Mouse (Mus musculus) hindbrain, embryonic 11.5 days (tissue): ENCODE measurements at regions not wholly inside any gene's neighbourhood (a gene's known extent, or its start where the extent isn't known, plus 50 kb on each side); places are given as distances from the start of the nearest gene placed in this dataset.

Source experiments
- ATAC-seq: fragments of 200-750 bp; cut with Nextera tagmentation; 2 replicates; pipeline ENCODE4 v1.8.0; 2017; ENCODE audit warnings: mild to moderate bottlenecking, moderate TSS enrichment, moderate library complexity; ENCODE audit not compliant: low FRiP score
- DNase-seq: peaks from one replicate; pipeline ENCODE4 v3.0.0-alpha.2; 2015; ENCODE audit warnings: low spot score
- H3K27ac ChIP-seq: fragments of 300-500 bp; sonication (generic); 2 replicates; pipeline ENCODE4 v1.5.1; 2014; ENCODE audit warnings: mild to moderate bottlenecking, low read depth, low read length
- H3K27me3 ChIP-seq: fragments of 300-500 bp; sonication (generic); 2 replicates; pipeline ENCODE4 v1.6.1; 2014; ENCODE audit warnings: mild to moderate bottlenecking, low read length, moderate library complexity, mixed read lengths; ENCODE audit not compliant: control insufficient read depth, insufficient read depth
- H3K36me3 ChIP-seq: fragments of 300-500 bp; sonication (generic); 2 replicates; pipeline ENCODE4 v1.6.1; 2014; ENCODE audit warnings: mild to moderate bottlenecking, low read length, moderate library complexity, mixed read lengths; ENCODE audit not compliant: control insufficient read depth, insufficient read depth
- H3K4me1 ChIP-seq: fragments of 300-500 bp; sonication (generic); replicated peaks from 2 replicates; pipeline ENCODE4 v1.6.1; 2014; ENCODE audit warnings: low read length, mixed read lengths; ENCODE audit not compliant: control insufficient read depth, insufficient read depth
- H3K4me2 ChIP-seq: fragments of 300-500 bp; sonication (generic); replicated peaks from 2 replicates; pipeline ENCODE4 v1.6.1; 2014; ENCODE audit warnings: mild to moderate bottlenecking, low read depth, low read length
- H3K4me3 ChIP-seq: fragments of 300-500 bp; sonication (generic); 2 replicates; pipeline ENCODE4 v1.5.1; 2014; ENCODE audit warnings: low read depth, low read length
- H3K9ac ChIP-seq: fragments of 300-500 bp; sonication (generic); 2 replicates; pipeline ENCODE4 v1.6.1; 2014; ENCODE audit warnings: low read depth, low read length
- H3K9me3 ChIP-seq: fragments of 300-500 bp; sonication (generic); 2 replicates; pipeline ENCODE4 v1.6.1; 2016; ENCODE audit warnings: low read length; ENCODE audit not compliant: control insufficient read depth
- WGBS: fragments of 180-500 bp; shearing (Covaris S2); extraction: QIAGEN DNeasy Blood & Tissue Kit; methylation state at CpG from one replicate; pipeline ENCODE4 v1.1.7; 2014; 5-methylcytosine and 5-hydroxymethylcytosine counted together

DNA sequence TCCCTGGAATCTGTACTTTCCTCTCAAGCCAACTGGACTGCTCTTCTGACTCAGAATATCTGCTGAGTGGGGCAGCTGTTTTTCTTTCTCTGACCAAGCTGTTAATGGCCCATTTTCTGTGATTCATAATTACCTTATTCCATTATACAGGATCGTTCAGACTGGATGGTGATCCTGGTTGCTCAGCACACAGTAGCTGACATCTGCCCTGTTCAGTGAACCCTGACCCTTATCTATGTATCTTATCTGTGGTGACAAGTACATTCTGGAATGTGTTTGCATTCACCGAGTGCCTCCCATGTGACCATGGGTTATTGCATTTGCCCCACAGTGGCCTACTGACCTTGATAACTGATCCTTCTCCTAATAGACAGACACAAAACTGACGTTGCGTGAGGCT, 148.2 kb downstream of the 4930564D02Rik start:
- WGBS, result 54% methylated on average over 4 of the region's 4 CpGs
- Histone ChIP-seq H3K36me3 (no peaks in the 10 kb centered on the region), H3K9ac (no peak overlapping the region), H3K4me2 (no peak overlapping the region), H3K4me1 (no peaks in the 10 kb centered on the region), H3K27me3 (no peaks in the 10 kb centered on the region), H3K4me3 (no peak overlapping the region), H3K9me3 (no peaks in the 10 kb centered on the region), H3K27ac (no peak overlapping the region)
- DNase-seq, result no peak
- ATAC-seq, result no peak

DNA sequence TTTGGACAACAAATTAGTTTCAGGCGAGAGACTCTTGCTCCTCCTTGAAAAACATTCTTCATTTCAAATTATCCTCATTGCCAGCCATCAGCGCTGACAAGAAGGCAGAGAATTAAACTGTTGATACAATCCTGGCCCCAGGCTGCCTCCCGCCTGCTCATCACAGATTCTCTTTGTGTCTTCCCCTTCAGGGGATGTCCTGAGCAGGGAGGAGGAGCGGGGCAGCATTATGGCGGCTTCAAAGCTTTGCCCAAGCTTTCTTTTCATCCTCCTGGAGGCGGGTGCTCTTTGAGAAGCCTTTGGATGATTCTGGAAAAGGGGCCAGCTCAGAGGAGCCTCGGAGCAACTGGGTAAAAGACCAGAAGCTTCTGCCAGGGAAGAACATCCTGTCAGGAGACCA, 149.1 kb downstream of the 4930564D02Rik start:
- H3K9ac ChIP-seq, result no peak overlapping the region
- no peak for ATAC-seq

DNA sequence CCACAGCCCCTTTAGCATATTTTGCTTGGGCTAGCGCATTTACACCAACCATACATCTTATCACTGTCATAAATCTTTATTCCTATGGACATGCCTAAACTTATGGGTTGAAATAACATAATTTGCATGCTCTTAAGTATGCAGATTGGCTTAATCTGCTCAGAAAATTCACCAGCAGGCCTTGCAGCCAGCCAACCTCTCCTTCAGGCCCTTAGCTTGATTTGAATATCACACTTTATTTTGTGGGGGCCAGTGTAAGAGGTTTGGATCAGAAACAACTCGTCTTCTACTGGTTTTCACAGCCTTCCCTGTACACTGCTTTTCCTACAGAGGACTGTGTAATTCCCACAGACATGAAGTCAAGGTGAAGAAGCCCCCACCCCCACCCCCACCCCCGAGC, 153.0 kb downstream of the 4930564D02Rik start:
- DNase-seq (no peak), ATAC-seq (no peak)
- Histone ChIP-seq H3K36me3 (no peaks in the 10 kb centered on the region), H3K27me3 (no peaks in the 10 kb centered on the region), H3K4me3 (no peak overlapping the region), H3K4me1 (no peaks in the 10 kb centered on the region; the same call in 1 of the 2 replicates), H3K9me3 (no peaks in the 10 kb centered on the region), H3K27ac (no peak overlapping the region), H3K9ac (no peak overlapping the region), H3K4me2 (no peak overlapping the region)
- 65% methylated on average over 3 of the region's 3 CpGs for WGBS

More for the DNA sequence above, 149.1 kb downstream of the 4930564D02Rik start:
- Histone ChIP-seq H3K4me3 (no peak overlapping the region), H3K36me3 (no peaks in the 10 kb centered on the region), H3K4me2 (no peak overlapping the region), H3K9me3 (no peaks in the 10 kb centered on the region), H3K4me1 (no peaks in the 10 kb centered on the region), H3K27me3 (no peaks in the 10 kb centered on the region), H3K27ac (no peak overlapping the region)
- peak; percentile 13 for DNase-seq
- 39% methylated on average over 7 of the region's 7 CpGs for WGBS

DNA sequence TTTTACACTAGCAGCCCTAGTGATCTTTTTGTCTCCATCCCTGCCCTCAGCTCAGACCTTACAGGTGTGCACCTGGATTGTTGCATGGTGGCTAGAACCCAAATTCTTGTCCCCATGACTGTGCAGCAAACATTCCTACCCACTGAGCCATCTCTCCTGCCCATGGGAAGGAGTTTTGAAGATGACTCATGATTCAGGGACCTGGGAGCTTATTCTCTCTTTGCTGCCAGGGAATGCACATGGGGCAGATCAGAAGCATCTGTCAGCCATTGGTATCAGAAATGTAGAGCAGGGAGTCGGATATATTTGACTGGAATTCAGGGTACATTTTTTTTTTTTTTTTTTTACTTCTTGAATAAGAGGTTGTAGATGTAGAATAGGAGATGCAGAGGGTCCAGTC, 154.0 kb downstream of the 4930564D02Rik start:
- Histone ChIP-seq H3K27me3 (no peaks in the 10 kb centered on the region), H3K9me3 (no peaks in the 10 kb centered on the region), H3K9ac (no peak overlapping the region), H3K27ac (no peak overlapping the region), H3K4me1 (no peaks in the 10 kb centered on the region; the same call in 1 of the 2 replicates), H3K36me3 (no peaks in the 10 kb centered on the region), H3K4me3 (no peak overlapping the region), H3K4me2 (no peak overlapping the region)
- WGBS, result 80% methylated on average over 1 of the region's 1 CpGs
- ATAC-seq (no peak), DNase-seq (no peak)

DNA sequence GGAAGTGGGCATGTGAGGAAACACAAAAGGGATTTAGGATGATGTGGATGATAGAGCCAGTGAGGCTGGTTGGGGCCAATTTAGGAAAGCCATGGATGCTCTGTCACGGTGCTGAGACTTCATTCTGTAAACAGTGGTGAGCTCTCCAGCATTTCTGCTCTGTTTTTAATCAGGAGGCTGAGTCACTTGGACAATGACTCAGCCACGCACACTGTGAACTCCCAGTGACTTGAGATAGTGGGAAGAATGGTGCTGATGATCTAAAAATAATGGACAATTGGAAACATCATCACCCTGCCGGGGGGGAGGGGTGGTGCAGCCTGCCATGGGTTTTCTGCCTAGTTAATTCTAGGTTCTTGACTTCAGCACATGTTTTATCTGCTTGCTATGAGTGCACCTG, 156.3 kb downstream of the 4930564D02Rik start:
- Histone ChIP-seq H3K27ac (no peak overlapping the region), H3K9ac (no peak overlapping the region), H3K4me2 (no peak overlapping the region), H3K4me1 (no peaks in the 10 kb centered on the region; the same call in 1 of the 2 replicates), H3K36me3 (no peaks in the 10 kb centered on the region), H3K27me3 (no peaks in the 10 kb centered on the region), H3K9me3 (no peaks in the 10 kb centered on the region), H3K4me3 (no peak overlapping the region)
- ATAC-seq (no peak), DNase-seq (no peak)
- whole genome bisulfite sequencing, result 62% methylated on average over 3 of the region's 3 CpGs

DNA sequence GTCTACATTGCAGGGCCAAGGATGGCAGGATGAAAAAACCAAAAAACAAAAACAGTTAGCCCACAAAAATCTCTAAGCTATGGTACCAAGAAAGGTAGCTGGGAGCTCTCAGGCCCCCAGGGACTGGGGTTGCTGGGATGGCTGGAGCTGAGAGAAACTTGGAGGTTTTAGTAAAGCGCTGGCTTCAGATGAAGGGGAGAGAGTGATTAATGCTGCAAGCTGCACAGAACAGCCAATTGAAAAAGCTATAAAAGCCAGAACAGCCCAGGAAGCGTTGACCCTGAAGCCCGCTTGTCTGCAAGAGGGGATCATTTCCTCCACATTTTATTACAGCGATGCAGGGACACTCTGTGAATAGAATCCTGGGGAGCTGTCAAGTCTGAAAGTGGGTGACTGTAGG, 157.0 kb downstream of the 4930564D02Rik start:
- Histone ChIP-seq H3K27ac (no peak overlapping the region), H3K4me1 (no peaks in the 10 kb centered on the region; the same call in 1 of the 2 replicates), H3K9me3 (no peaks in the 10 kb centered on the region), H3K27me3 (no peaks in the 10 kb centered on the region), H3K4me2 (no peak overlapping the region), H3K4me3 (no peak overlapping the region), H3K36me3 (no peaks in the 10 kb centered on the region), H3K9ac (no peak overlapping the region)
- DNase-seq (no peak), ATAC-seq (no peak)
- 58% methylated on average over 4 of the region's 4 CpGs for WGBS

DNA sequence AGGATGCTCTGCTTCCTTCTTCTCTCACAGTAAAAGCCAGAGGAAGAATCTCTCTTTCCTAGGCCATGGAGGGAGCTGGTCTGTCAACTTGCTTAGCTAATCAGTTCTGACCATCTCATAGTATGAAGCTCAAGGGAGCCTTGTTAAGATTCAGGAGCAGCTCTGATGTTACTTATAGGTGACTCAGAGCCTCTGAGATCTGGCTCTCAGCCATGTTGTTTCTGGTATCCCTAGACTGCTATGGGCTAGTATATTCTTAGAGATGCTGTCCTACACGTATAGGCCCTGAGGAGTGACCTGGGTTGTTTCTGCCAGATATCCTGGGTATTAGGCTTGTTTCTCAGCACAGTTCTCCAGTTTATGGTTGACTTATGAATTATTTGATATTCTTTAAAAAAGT, 160.9 kb downstream of the 4930564D02Rik start:
- no peaks in the 10 kb centered on the region for H3K36me3 ChIP-seq
- 90% methylated on average over 1 of the region's 1 CpGs for WGBS

DNA sequence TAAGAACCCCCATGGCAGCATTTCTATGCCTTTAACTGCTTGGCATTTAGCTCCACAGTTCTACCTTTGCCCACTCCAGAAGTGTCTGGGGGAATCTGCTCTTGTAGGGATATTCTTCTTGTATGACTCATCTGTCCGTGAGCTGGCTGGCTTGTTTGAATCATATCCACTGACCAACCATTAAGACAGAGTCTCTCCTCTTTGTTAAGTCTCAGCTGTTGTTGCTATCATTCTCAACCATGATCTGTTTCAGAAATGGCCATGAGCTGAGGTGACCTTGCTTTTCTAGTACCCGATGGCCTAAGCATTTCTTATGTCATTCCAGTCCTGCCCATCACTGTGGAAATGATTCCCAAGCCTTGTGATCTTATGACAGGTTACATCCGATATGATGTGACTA, 161.8 kb downstream of the 4930564D02Rik start:
- no peak overlapping the region for H3K4me3 ChIP-seq
- 90% methylated on average over 3 of the region's 3 CpGs for WGBS
- H3K27ac ChIP-seq, result no peak overlapping the region
- H3K36me3 ChIP-seq, result no peaks in the 10 kb centered on the region
- no peak overlapping the region for H3K9ac ChIP-seq
- DNase-seq (no peak), ATAC-seq (no peak)
- H3K9me3 ChIP-seq, result no peaks in the 10 kb centered on the region
- H3K4me1 ChIP-seq, result no peaks in the 10 kb centered on the region; the same call in 1 of the 2 replicates
- no peak overlapping the region for H3K4me2 ChIP-seq
- no peaks in the 10 kb centered on the region for H3K27me3 ChIP-seq

More for the DNA sequence above, 160.9 kb downstream of the 4930564D02Rik start:
- Histone ChIP-seq H3K9ac (no peak overlapping the region), H3K4me2 (no peak overlapping the region), H3K27me3 (no peaks in the 10 kb centered on the region), H3K9me3 (no peaks in the 10 kb centered on the region), H3K4me3 (no peak overlapping the region), H3K27ac (no peak overlapping the region), H3K4me1 (no peaks in the 10 kb centered on the region; the same call in 1 of the 2 replicates)
- DNase-seq, result no peak
- ATAC-seq, result no peak

DNA sequence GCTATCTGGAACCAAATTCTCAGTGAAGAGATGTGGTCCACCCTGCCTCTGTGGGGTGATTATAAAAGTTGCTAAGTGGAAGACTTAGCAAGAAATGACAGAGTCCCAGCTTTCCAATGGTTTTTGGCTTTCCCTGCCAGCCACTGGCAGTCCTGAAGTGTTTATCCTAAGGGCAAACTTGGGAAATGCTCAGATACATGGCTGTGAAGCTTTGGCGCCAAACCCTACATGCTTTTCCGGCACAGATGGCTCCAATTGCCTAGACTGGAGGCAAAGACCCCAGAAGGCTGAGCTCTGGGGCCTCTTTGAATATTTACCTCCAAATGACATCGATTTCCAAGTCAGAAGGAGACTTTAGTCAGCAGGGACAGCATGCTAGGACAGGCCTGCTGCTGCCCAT, 174.4 kb downstream of the 4930564D02Rik start:
- 88% methylated on average over 3 of the region's 3 CpGs for WGBS
- Histone ChIP-seq H3K4me2 (no peak overlapping the region), H3K4me3 (no peak overlapping the region), H3K27me3 (no peaks in the 10 kb centered on the region), H3K27ac (no peak overlapping the region), H3K9me3 (no peaks in the 10 kb centered on the region), H3K9ac (no peak overlapping the region), H3K36me3 (no peaks in the 10 kb centered on the region), H3K4me1 (no peaks in the 10 kb centered on the region)
- ATAC-seq (no peak), DNase-seq (no peak)
